Mouse (Mus musculus) megakaryocyte, embryonic 14.5 days (primary cell): Measurements from ENCODE around the gene Tstd3. TPM values are rescaled to one million over a fixed set of nuclear protein-coding genes. Genes with fewer than 3 reads are reported as not detected.
A peak's percentile ranks its signal among the peaks of the same experiment; 100 is the strongest.
"Not testable (repeated sequence)": the region's sequence is repeated elsewhere in the genome, so short reads cannot be mapped to it uniquely, and the experiment has no call there.

Source experiments
- H3K27me3 ChIP-seq: replicated peaks from 2 replicates; pipeline ENCODE3; 2012; ENCODE audit warnings: inconsistent platforms
- H3K36me3 ChIP-seq: replicated peaks from 2 replicates; pipeline ENCODE3; 2012; ENCODE audit warnings: low read length, inconsistent platforms, mixed read lengths
- H3K4me1 ChIP-seq: 2 replicates; pipeline ENCODE4 v1.6.1; 2012; ENCODE audit warnings: inconsistent platforms
- H3K4me3 ChIP-seq: replicated peaks from 2 replicates; pipeline ENCODE3; 2012; ENCODE audit warnings: moderate library complexity, mild to moderate bottlenecking, inconsistent platforms
- H3K9me3 ChIP-seq: 2 replicates; pipeline ENCODE4 v1.6.1; 2012; ENCODE audit warnings: inconsistent platforms
- FLI1 ChIP-seq: IDR thresholded peaks from 2 replicates; pipeline ENCODE4 v1.6.1; 2012; ENCODE audit warnings: low read length, inconsistent platforms, mixed read lengths
- GATA1 ChIP-seq: IDR thresholded peaks from 3 replicates; pipeline ENCODE4 v1.6.1; 2012; ENCODE audit warnings: mixed read lengths, low read length, inconsistent platforms, borderline replicate concordance
- polyA plus RNA-seq: library from polyadenylated mRNA; stranded (reverse); fragments of >175 nt; gene quantifications from 2 replicates; pipeline ENCODE4 v1.2.3, GENCODE M21; 2012; ENCODE audit warnings: low replicate concordance; ENCODE audit not compliant: insufficient read depth

The Tstd3 gene
- polyA plus RNA-seq, 1 experiment = 8.2 TPM

GRCm38 (mm10) chr4:21755123-21755789 lies 11.8 kb downstream of the Tstd3 start:
- TF ChIP-seq FLI1 = no peak
- no peak for TF ChIP-seq GATA1
- Histone ChIP-seq H3K4me3 (no peak overlapping the region), H3K36me3 (peaks cover 65% of the 10 kb centered on the region), H3K27me3 (no peaks in the 10 kb centered on the region), H3K9me3 (peaks cover 6% of the 10 kb centered on the region; the same call in 1 of the 2 replicates), H3K4me1 (peaks cover 23% of the 10 kb centered on the region)

GRCm38 (mm10) chr4:21745723-21746122 lies 21.3 kb downstream of the Tstd3 start:
- TF ChIP-seq GATA1 = no peak
- no peak for TF ChIP-seq FLI1
- no peaks in the 10 kb centered on the region for H3K9me3 ChIP-seq
- H3K36me3 ChIP-seq = peaks cover 59% of the 10 kb centered on the region
- H3K27me3 ChIP-seq = no peaks in the 10 kb centered on the region
- H3K4me3 ChIP-seq = no peak overlapping the region
- H3K4me1 ChIP-seq = no peaks in the 10 kb centered on the region

GRCm38 (mm10) chr4:21744142-21744541 lies 22.9 kb downstream of the Tstd3 start:
- H3K36me3 ChIP-seq = peaks cover 67% of the 10 kb centered on the region
- H3K4me1 ChIP-seq, H3K9me3 ChIP-seq, H3K27me3 ChIP-seq, H3K4me3 ChIP-seq: not testable (repeated sequence)

DNA sequence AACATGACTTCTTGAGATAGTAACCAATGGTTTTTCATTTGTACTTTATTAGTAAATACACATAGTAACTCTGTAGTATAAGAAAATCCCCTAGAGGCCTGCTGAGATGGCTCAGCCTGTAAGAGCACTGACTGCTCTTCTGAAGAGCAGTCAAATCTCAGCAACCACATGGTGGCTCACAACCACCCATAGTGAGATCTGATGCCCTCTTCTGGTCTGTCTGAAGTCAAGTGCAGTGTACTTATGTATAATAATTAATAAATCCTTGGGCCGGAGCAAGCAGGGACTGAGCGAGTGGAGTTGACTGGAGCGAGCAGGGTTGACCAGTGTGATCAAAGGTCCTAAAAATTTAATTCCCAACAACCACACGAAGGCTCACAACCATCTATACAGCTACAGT lies 27.8 kb downstream of the Tstd3 start:
- peaks cover 80% of the 10 kb centered on the region for H3K36me3 ChIP-seq
- peaks cover 7% of the 10 kb centered on the region for H3K4me1 ChIP-seq
- H3K27me3 ChIP-seq = no peaks in the 10 kb centered on the region
- H3K4me3 ChIP-seq = no peak overlapping the region
- TF ChIP-seq FLI1 (no peak), GATA1 (no peak)
- H3K9me3 ChIP-seq = no peaks in the 10 kb centered on the region

- H3K27me3 ChIP-seq = no peaks in the 10 kb centered on the region
- H3K4me1 ChIP-seq = peaks cover 10% of the 10 kb centered on the region; the same call in 1 of the 2 replicates
Observed at GRCm38 (mm10) chr4:21727615-21728165, 39.3 kb downstream of the Tstd3 start, which contains the start of gene Ccnc. TSS of gene Ccnc (plus strand) at chr4:21727701.

DNA sequence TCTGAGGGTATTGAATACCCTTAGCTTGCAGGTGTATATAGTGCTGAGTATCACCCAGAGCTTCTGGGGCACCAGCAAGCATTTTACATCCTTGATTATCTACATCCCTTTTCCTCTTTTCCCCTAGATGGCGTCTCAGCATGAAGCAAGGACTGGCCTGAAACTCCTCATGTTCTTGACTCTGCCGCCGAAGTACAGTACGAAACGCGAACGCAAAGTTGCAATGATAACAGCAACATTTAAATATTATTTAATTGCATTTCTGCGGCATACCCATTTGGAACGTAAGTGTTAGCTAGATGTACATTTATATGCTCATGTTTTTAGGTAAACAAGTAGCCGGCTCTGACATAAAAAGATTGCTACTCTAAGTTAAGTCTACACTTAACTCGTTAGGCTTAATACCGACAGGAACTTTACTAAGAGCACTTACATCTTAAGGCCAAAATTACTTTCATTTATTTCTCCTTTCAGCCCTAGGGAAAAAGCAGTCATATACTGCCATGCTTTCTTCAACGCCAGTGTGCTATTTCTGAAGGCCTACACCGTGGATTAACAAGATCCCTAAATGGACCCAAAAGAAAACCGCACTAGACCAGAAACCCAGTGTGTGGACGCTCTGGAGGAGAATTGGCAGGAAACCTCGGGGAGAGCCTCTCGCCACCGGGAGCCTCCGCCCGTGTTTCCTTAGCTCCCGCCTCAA lies 39.9 kb downstream of the Tstd3 start:
- Histone ChIP-seq H3K36me3 (peaks cover 13% of the 10 kb centered on the region), H3K4me1 (peaks cover 10% of the 10 kb centered on the region; the same call in 1 of the 2 replicates), H3K4me3 (peak overlapping the region; percentile 96), H3K27me3 (no peaks in the 10 kb centered on the region), H3K9me3 (no peaks in the 10 kb centered on the region)
- TF ChIP-seq GATA1 (no peak), FLI1 (no peak)

More at GRCm38 (mm10) chr4:21727615-21728165, 39.3 kb downstream of the Tstd3 start, which contains the start of gene Ccnc:
- H3K36me3 ChIP-seq = peaks cover 15% of the 10 kb centered on the region
- H3K4me3 ChIP-seq = peak within 1 kb of the TSS; percentile 96
- H3K9me3 ChIP-seq = no peaks in the 10 kb centered on the region
- TF ChIP-seq GATA1 (no peak), FLI1 (no peak)

DNA sequence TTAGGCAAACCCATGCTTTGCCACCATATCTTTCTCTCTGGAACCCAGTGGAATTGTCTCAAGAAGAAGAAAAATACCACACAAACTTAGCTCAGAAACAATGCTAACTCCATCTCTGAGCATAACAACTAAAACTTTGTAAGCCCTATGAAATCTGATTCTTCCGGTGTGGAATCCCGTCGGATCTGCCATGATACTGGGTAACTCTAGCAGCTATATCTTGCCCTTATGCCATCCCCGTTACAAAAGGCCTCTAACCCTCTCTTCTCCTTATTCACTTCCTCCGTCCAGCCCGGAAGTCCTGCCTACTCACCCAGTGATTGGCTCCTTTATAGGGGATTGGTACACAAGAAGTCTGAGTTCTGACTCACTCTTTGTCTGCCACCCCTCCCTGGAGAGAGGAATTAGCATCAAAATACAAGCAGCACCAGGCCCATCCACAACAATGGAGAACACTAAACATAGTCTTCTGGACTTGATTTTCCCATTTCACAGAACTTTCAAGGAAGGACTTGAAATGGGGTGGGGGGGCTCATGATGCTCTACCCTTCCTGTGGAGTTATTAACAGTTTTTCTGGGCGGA lies 44.2 kb downstream of the Tstd3 start:
- peaks cover 8% of the 10 kb centered on the region for H3K27me3 ChIP-seq
- no peaks in the 10 kb centered on the region for H3K36me3 ChIP-seq
- no peak overlapping the region for H3K4me3 ChIP-seq
- TF ChIP-seq FLI1 = no peak
- no peak for TF ChIP-seq GATA1
- H3K4me1 ChIP-seq = no peaks in the 10 kb centered on the region; the same call in 1 of the 2 replicates
- H3K9me3 ChIP-seq = no peaks in the 10 kb centered on the region

DNA sequence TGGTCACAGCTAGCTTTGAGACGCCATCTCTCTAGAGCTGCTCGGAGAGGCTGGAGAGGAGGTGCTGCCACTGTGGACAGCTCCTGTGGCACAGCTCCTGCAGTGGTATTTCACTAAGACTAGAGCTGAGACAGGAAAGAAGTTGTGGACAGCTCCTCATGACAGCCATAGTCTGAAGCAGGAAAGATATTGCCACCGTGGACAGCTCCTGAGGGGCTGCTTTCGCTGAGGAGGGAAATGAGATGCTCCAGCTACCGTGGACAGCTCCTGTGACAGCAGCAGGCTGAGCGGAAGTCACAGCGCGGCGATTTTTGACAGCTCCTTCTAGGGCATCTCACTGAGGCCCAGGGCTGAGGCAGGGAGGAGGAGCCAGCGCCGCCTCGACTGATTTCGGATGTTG lies 54.9 kb downstream of the Tstd3 start:
- Histone ChIP-seq H3K4me3 (peak overlapping the region; percentile 43), H3K27me3 (peaks cover 9% of the 10 kb centered on the region), H3K9me3 (no peaks in the 10 kb centered on the region), H3K36me3 (no peaks in the 10 kb centered on the region), H3K4me1 (peaks cover 7% of the 10 kb centered on the region)
- no peak for TF ChIP-seq GATA1
- TF ChIP-seq FLI1 = peak; percentile 59; the same call in 1 of the 2 replicates

Other genes starting within 250 kb of the Tstd3 start
- gene Prdm13, start 81.2 kb downstream of the Tstd3 start, polyA plus RNA-seq = not detected in 2 replicates
- gene Ccnc, start 39.5 kb downstream of the Tstd3 start, polyA plus RNA-seq = 1.8 TPM in 1 of 2 replicates, not detected in the other
- gene Usp45, start 56 bp downstream of the Tstd3 start, polyA plus RNA-seq = 0.58 and 0.96 TPM in 2 replicates
- gene Pnisr, start 80.4 kb upstream of the Tstd3 start, polyA plus RNA-seq = 2.9 and 18.9 TPM in 2 replicates
- 0.83 and 5.2 TPM in 2 replicates for gene Coq3, start 112.5 kb upstream of the Tstd3 start, polyA plus RNA-seq
- 1.4 TPM in 1 of 2 replicates, not detected in the other for gene Faxc, start 164.1 kb upstream of the Tstd3 start, polyA plus RNA-seq